Mouse (Mus musculus): Measurements from ENCODE around the gene Stk10. TPM values are rescaled to one million over a fixed set of nuclear protein-coding genes. Genes with fewer than 3 reads are reported as not detected.
A peak's percentile ranks its signal among the peaks of the same experiment; 100 is the strongest.
"Not testable (repeated sequence)": the region's sequence is repeated elsewhere in the genome, so short reads cannot be mapped to it uniquely, and the experiment has no call there.

Gene Stk10
- polyA plus RNA-seq, 1 experiment from 2014 or later, result 2.5 TPM

- Histone ChIP-seq H3K9ac (no peak overlapping the region), H3K27ac (no peak overlapping the region), H3K9me3 (replicated peaks) (no peaks in the 10 kb centered on the region), H3K4me1 (replicated peaks) (peaks cover 23% of the 10 kb centered on the region), H3K36me3 (no peaks in the 10 kb centered on the region), H3K4me2 (no peak overlapping the region), H3K4me3 (no peak overlapping the region), H3K27me3 (no peaks in the 10 kb centered on the region)
- no peak for ATAC-seq (replicated peaks; ENCODE audit: insufficient number of reproducible peaks, insufficient read depth, low FRiP score, low read depth)
- WGBS, result 94% methylated on average over 29 of the region's 29 CpGs
Observed at GRCm38 (mm10) chr11:32614463-32614862, 81.4 kb downstream of the Stk10 start.

GRCm38 (mm10) chr11:32615561-32615960 lies 82.5 kb downstream of the Stk10 start:
- no peaks in the 10 kb centered on the region for H3K36me3 ChIP-seq
- H3K9ac ChIP-seq, result no peak overlapping the region
- H3K27me3 ChIP-seq, result no peaks in the 10 kb centered on the region
- no peak for ATAC-seq (replicated peaks; ENCODE audit: insufficient number of reproducible peaks, insufficient read depth, low FRiP score, low read depth)
- 18% methylated on average over 11 of the region's 11 CpGs for WGBS
- H3K4me1 ChIP-seq (replicated peaks), result peaks cover 31% of the 10 kb centered on the region
- H3K4me3 ChIP-seq, result no peak overlapping the region
- H3K4me2 ChIP-seq, result no peak overlapping the region
- H3K27ac ChIP-seq, result no peak overlapping the region
- H3K9me3 ChIP-seq (replicated peaks), result no peaks in the 10 kb centered on the region

GRCm38 (mm10) chr11:32616091-32616490 lies 83.0 kb downstream of the Stk10 start:
- no peak overlapping the region for H3K4me2 ChIP-seq

GRCm38 (mm10) chr11:32618036-32618435 lies 84.9 kb downstream of the Stk10 start:
- H3K9me3 ChIP-seq (replicated peaks), result no peaks in the 10 kb centered on the region
- ATAC-seq (replicated peaks; ENCODE audit: insufficient number of reproducible peaks, insufficient read depth, low FRiP score, low read depth), result no peak
- H3K27me3 ChIP-seq, result no peaks in the 10 kb centered on the region
- H3K4me2 ChIP-seq, result no peak overlapping the region
- H3K27ac ChIP-seq, result peak overlapping the region; percentile 95; the same call in 1 of the 2 replicates
- H3K4me1 ChIP-seq (replicated peaks), result peaks cover 35% of the 10 kb centered on the region
- no peak overlapping the region for H3K9ac ChIP-seq
- WGBS, result 70% methylated on average over 1 of the region's 1 CpGs
- H3K4me3 ChIP-seq, result no peak overlapping the region
- no peaks in the 10 kb centered on the region for H3K36me3 ChIP-seq

More at GRCm38 (mm10) chr11:32616091-32616490, 83.0 kb downstream of the Stk10 start:
- 76% methylated on average over 6 of the region's 6 CpGs for WGBS
- no peak overlapping the region for H3K9ac ChIP-seq
- H3K36me3 ChIP-seq, result no peaks in the 10 kb centered on the region
- ATAC-seq (replicated peaks; ENCODE audit: insufficient number of reproducible peaks, insufficient read depth, low FRiP score, low read depth), result no peak
- no peak overlapping the region for H3K4me3 ChIP-seq
- H3K4me1 ChIP-seq (replicated peaks), result peaks cover 31% of the 10 kb centered on the region
- H3K27ac ChIP-seq, result no peak overlapping the region
- H3K27me3 ChIP-seq, result no peaks in the 10 kb centered on the region
- H3K9me3 ChIP-seq (replicated peaks), result no peaks in the 10 kb centered on the region

- not testable (repeated sequence) for H3K36me3 ChIP-seq; ATAC-seq (replicated peaks; ENCODE audit: insufficient number of reproducible peaks, insufficient read depth, low FRiP score, low read depth); H3K9me3 ChIP-seq (replicated peaks); H3K27me3 ChIP-seq; H3K9ac ChIP-seq; H3K4me2 ChIP-seq; H3K4me3 ChIP-seq
- peak overlapping the region; percentile 95 for H3K27ac ChIP-seq
- WGBS, result 84% methylated on average over 5 of the region's 5 CpGs
- peaks cover 35% of the 10 kb centered on the region for H3K4me1 ChIP-seq (replicated peaks)
Observed at GRCm38 (mm10) chr11:32618641-32619040, 85.5 kb downstream of the Stk10 start.

GRCm38 (mm10) chr11:32619257-32619816 lies 86.2 kb downstream of the Stk10 start:
- Histone ChIP-seq H3K9ac (0 out of 2 replicates have a peak overlapping the region, but pooled peaks have one; percentile 22), H3K27me3 (no peaks in the 10 kb centered on the region), H3K4me3 (no peak overlapping the region), H3K36me3 (no peaks in the 10 kb centered on the region), H3K4me1 (replicated peaks) (peaks cover 35% of the 10 kb centered on the region), H3K4me2 (peak overlapping the region; percentile 22; the same call in 1 of the 2 replicates), H3K9me3 (replicated peaks) (no peaks in the 10 kb centered on the region), H3K27ac (peak overlapping the region; percentile 95)
- peak; percentile 86 for ATAC-seq (replicated peaks; ENCODE audit: insufficient number of reproducible peaks, insufficient read depth, low FRiP score, low read depth)
- WGBS, result 19% methylated on average over 8 of the region's 8 CpGs

GRCm38 (mm10) chr11:32619866-32620456 lies 86.9 kb downstream of the Stk10 start:
- H3K9me3 ChIP-seq (replicated peaks), result no peaks in the 10 kb centered on the region
- 77% methylated on average over 6 of the region's 6 CpGs for WGBS

GRCm38 (mm10) chr11:32621831-32622478 lies 88.8 kb downstream of the Stk10 start:
- H3K4me3 ChIP-seq, result no peak overlapping the region
- H3K27ac ChIP-seq, result no peak overlapping the region
- WGBS, result 58% methylated on average over 12 of the region's 12 CpGs
- no peaks in the 10 kb centered on the region for H3K9me3 ChIP-seq (replicated peaks)
- H3K9ac ChIP-seq, result no peak overlapping the region
- no peaks in the 10 kb centered on the region for H3K27me3 ChIP-seq
- H3K4me1 ChIP-seq (replicated peaks), result peaks cover 28% of the 10 kb centered on the region
- H3K36me3 ChIP-seq, result no peaks in the 10 kb centered on the region
- no peak for ATAC-seq (replicated peaks; ENCODE audit: insufficient number of reproducible peaks, insufficient read depth, low FRiP score, low read depth)
- H3K4me2 ChIP-seq, result no peak overlapping the region

More at GRCm38 (mm10) chr11:32619866-32620456, 86.9 kb downstream of the Stk10 start:
- no peaks in the 10 kb centered on the region for H3K27me3 ChIP-seq
- no peak overlapping the region for H3K9ac ChIP-seq
- peaks cover 35% of the 10 kb centered on the region for H3K4me1 ChIP-seq (replicated peaks)
- H3K36me3 ChIP-seq, result no peaks in the 10 kb centered on the region
- H3K4me3 ChIP-seq, result no peak overlapping the region
- ATAC-seq (replicated peaks; ENCODE audit: insufficient number of reproducible peaks, insufficient read depth, low FRiP score, low read depth), result no peak
- peak overlapping the region; percentile 95 for H3K27ac ChIP-seq
- no peak overlapping the region for H3K4me2 ChIP-seq

GRCm38 (mm10) chr11:32622479-32623190 lies 89.5 kb downstream of the Stk10 start:
- no peak overlapping the region for H3K4me2 ChIP-seq
- H3K36me3 ChIP-seq, result no peaks in the 10 kb centered on the region
- no peaks in the 10 kb centered on the region for H3K9me3 ChIP-seq (replicated peaks)
- ATAC-seq (replicated peaks; ENCODE audit: insufficient number of reproducible peaks, insufficient read depth, low FRiP score, low read depth), result no peak
- H3K27ac ChIP-seq, result no peak overlapping the region
- H3K27me3 ChIP-seq, result no peaks in the 10 kb centered on the region
- 83% methylated on average over 13 of the region's 13 CpGs for WGBS
- no peak overlapping the region for H3K4me3 ChIP-seq
- H3K4me1 ChIP-seq (replicated peaks), result peaks cover 28% of the 10 kb centered on the region
- H3K9ac ChIP-seq, result no peak overlapping the region

- ATAC-seq (replicated peaks; ENCODE audit: insufficient number of reproducible peaks, insufficient read depth, low FRiP score, low read depth), result no peak
- H3K4me2 ChIP-seq, result no peak overlapping the region
- H3K27ac ChIP-seq, result no peak overlapping the region
- H3K36me3 ChIP-seq, result no peaks in the 10 kb centered on the region
- H3K27me3 ChIP-seq, result no peaks in the 10 kb centered on the region
- no peak overlapping the region for H3K9ac ChIP-seq
- peaks cover 24% of the 10 kb centered on the region for H3K4me1 ChIP-seq (replicated peaks)
- WGBS, result 87% methylated on average over 5 of the region's 5 CpGs
- no peak overlapping the region for H3K4me3 ChIP-seq
- no peaks in the 10 kb centered on the region for H3K9me3 ChIP-seq (replicated peaks)
Observed at GRCm38 (mm10) chr11:32623236-32623635, 90.1 kb downstream of the Stk10 start.

- no peak for ATAC-seq (replicated peaks; ENCODE audit: insufficient number of reproducible peaks, insufficient read depth, low FRiP score, low read depth)
- H3K27me3 ChIP-seq, result no peaks in the 10 kb centered on the region
- no peaks in the 10 kb centered on the region for H3K9me3 ChIP-seq (replicated peaks)
- no peak overlapping the region for H3K9ac ChIP-seq
- no peak overlapping the region for H3K27ac ChIP-seq
- no peak overlapping the region for H3K4me2 ChIP-seq
- no peaks in the 10 kb centered on the region for H3K36me3 ChIP-seq
- WGBS, result 88% methylated on average over 6 of the region's 6 CpGs
- peaks cover 17% of the 10 kb centered on the region for H3K4me1 ChIP-seq (replicated peaks)
- no peak overlapping the region for H3K4me3 ChIP-seq
Observed at GRCm38 (mm10) chr11:32623912-32624311, 90.8 kb downstream of the Stk10 start.

Measured in heart, embryonic 15.5 days (tissue).